Mouse (Mus musculus): Measurements from ENCODE around the gene A4gnt.

DNA sequence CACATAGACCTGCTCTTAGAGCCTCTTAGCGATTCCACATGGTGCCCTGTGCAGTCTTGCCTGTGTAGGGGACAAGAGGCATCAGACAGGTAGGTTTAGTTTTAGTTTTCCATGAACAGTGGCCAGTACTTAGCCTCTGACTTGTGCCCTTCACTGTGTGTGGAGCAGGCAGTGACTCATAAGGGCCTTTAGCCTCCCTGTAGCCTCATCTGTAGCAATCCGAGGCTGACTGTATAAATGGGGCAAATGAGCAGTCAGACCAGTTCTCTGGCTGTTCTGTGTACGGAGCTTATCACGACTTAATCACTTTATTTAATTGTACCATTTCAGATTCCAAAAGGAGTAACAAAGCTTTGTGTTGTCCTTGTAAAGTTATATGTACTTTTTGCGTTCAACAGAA is 27.7 kb downstream of the A4gnt start:
- TF ChIP-seq CTCF (IDR thresholded peaks at IDR 0.05; ENCODE audit: control insufficient read depth, insufficient read depth, insufficient read length) (no peak), USF1 (IDR thresholded peaks at IDR 0.05; ENCODE audit: low read depth) (no peak), MAX (IDR thresholded peaks at IDR 0.05) (no peak)
